Mouse (Mus musculus) limb, embryonic 10.5 days (tissue): ENCODE results near the gene Casp9. TPM values are rescaled to one million over a fixed set of nuclear protein-coding genes. Genes with fewer than 3 reads are reported as not detected.

Source experiments
- DNase-seq: peaks from one replicate; pipeline ENCODE4 v3.0.0-alpha.2; 2017; ENCODE audit warnings: low spot score
- H3K27ac ChIP-seq: fragments of 300-500 bp; sonication (generic); 2 replicates; pipeline ENCODE4 v1.5.1; 2016; ENCODE audit warnings: mild to moderate bottlenecking
- H3K27me3 ChIP-seq: fragments of 300-500 bp; sonication (generic); 2 replicates; pipeline ENCODE4 v1.6.1; 2016; ENCODE audit warnings: low read depth, mild to moderate bottlenecking; ENCODE audit not compliant: poor library complexity, severe bottlenecking
- H3K36me3 ChIP-seq: fragments of 300-500 bp; sonication (generic); 2 replicates; pipeline ENCODE4 v1.6.1; 2016; ENCODE audit warnings: mild to moderate bottlenecking, moderate library complexity
- H3K4me1 ChIP-seq: fragments of 300-500 bp; sonication (generic); 2 replicates; pipeline ENCODE4 v1.6.1; 2016
- H3K4me3 ChIP-seq: fragments of 300-500 bp; sonication (generic); 2 replicates; pipeline ENCODE4 v1.5.1; 2016; ENCODE audit warnings: mild to moderate bottlenecking, moderate library complexity
- H3K9me3 ChIP-seq: fragments of 300-500 bp; sonication (generic); replicated peaks from 2 replicates; pipeline ENCODE4 v1.6.1; 2016; ENCODE audit warnings: mild to moderate bottlenecking
- WGBS: fragments of 180-500 bp; shearing (Covaris S2); methylation state at CpG from one replicate; pipeline ENCODE4 v1.1.7; 2016; 5-methylcytosine and 5-hydroxymethylcytosine counted together
- polyA plus RNA-seq: library from polyadenylated mRNA; unstranded; fragments of >200 nt; fragmentation: Nextera tagmentation; extraction: Ambion mirVana; gene quantifications from 2 replicates; pipeline ENCODE4 v1.2.1, GENCODE M21; 2016

The Casp9 gene
- 24.0 and 24.2 TPM in 2 replicates for polyA plus RNA-seq

- Histone ChIP-seq H3K4me1 (peaks cover 36% of the 10 kb centered on the region), H3K27me3 (no peaks in the 10 kb centered on the region), H3K4me3 (peak within 1 kb of the TSS; percentile 74), H3K27ac (peak within 1 kb of the TSS; percentile 90), H3K36me3 (peaks cover 28% of the 10 kb centered on the region), H3K9me3 (no peaks in the 10 kb centered on the region)
- peak; percentile 99 for DNase-seq
- WGBS: under 1% methylated on average over 77 of the region's 80 CpGs
These were observed at the start of gene Casp9 for GRCm38 (mm10) chr4:141793282-141794151. Gene Casp9 (plus strand): TSS chr4:141793612.

- 21% methylated on average over 25 of the region's 25 CpGs for WGBS
- Histone ChIP-seq H3K27ac (0 out of 2 replicates have a peak within 1 kb of the TSS, but pooled peaks have one; percentile 42), H3K9me3 (no peaks in the 10 kb centered on the region), H3K4me1 (peaks cover 10% of the 10 kb centered on the region; the same call in 1 of the 2 replicates), H3K36me3 (no peaks in the 10 kb centered on the region), H3K4me3 (no peak within 1 kb of the TSS), H3K27me3 (peaks cover 9% of the 10 kb centered on the region)
- DNase-seq: no peak
These were observed 46.6 kb upstream of the Casp9 start, which contains the start of gene Agmat for GRCm38 (mm10) chr4:141746578-141747346. Gene Agmat (plus strand): TSS chr4:141746672.

- Histone ChIP-seq H3K4me3 (no peak overlapping the region), H3K27ac (no peak overlapping the region), H3K4me1 (peaks cover 16% of the 10 kb centered on the region), H3K36me3 (no peaks in the 10 kb centered on the region), H3K9me3 (no peaks in the 10 kb centered on the region), H3K27me3 (peaks cover 9% of the 10 kb centered on the region)
- WGBS: 52% methylated on average over 11 of the region's 11 CpGs
- DNase-seq: no peak
These were observed 43.9 kb upstream of the Casp9 start for GRCm38 (mm10) chr4:141749557-141749956.

DNA sequence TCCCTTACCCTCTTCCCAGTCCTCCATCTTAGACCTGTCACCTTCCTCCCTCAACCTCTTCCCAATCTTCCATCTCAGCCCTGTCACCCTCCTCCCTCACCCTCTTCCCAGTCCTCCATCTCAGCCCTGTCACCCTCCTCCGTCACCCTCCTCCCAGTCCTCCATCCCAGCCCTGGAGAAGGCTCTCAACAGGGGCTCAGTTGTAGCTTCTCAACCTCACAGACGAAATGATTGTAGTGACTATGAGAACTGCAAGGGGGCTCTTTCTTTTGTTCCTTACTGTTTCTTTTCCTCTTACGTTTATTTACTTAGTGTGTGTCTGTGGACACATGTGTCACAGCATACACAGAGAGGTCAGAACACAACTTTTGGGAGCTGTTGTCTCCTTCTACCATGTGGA lies 42.6 kb upstream of the Casp9 start:
- DNase-seq: no peak
- Histone ChIP-seq H3K27me3 (peaks cover 9% of the 10 kb centered on the region), H3K36me3 (no peaks in the 10 kb centered on the region), H3K4me1 (peaks cover 16% of the 10 kb centered on the region), H3K27ac (no peak overlapping the region), H3K9me3 (no peaks in the 10 kb centered on the region), H3K4me3 (no peak overlapping the region)
- 73% methylated on average over 3 of the region's 3 CpGs for WGBS

DNA sequence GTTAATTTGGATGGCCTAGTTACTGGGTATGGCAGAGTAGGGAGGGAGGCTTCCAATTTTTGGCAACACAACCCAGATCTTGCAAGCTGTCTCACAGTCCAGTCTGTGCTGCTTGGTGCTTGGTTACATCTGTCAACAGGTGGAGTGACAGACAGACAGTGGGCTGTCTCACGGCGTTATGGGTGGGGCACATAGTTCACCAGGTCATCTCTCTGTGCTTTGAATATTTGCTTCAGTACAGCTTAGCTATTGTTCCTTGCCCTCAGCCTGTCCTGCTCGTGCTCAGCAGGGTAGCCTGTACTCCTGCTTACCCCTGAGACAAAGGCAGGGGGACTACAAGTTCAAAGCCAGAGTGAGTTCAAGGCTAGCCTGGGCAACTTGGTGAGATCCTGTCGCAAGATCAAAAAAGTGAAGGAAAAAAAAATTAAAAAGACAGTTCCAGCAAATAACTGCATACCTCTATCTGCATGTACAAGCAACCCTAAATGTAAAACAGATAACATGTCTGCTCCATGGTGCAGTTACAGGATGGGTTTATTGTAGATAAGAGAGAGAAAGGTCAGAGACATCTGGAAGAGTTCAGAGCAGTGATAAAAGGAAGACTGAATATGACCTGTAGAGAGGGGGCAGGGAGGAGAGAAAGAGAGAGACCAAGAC lies 41.9 kb upstream of the Casp9 start:
- DNase-seq: no peak
- Histone ChIP-seq H3K4me1 (peaks cover 14% of the 10 kb centered on the region), H3K27me3 (peaks cover 7% of the 10 kb centered on the region), H3K9me3 (no peaks in the 10 kb centered on the region), H3K27ac (no peak overlapping the region; the same call in 1 of the 2 replicates), H3K4me3 (no peak overlapping the region), H3K36me3 (no peaks in the 10 kb centered on the region)
- WGBS: 49% methylated on average over 4 of the region's 4 CpGs

DNA sequence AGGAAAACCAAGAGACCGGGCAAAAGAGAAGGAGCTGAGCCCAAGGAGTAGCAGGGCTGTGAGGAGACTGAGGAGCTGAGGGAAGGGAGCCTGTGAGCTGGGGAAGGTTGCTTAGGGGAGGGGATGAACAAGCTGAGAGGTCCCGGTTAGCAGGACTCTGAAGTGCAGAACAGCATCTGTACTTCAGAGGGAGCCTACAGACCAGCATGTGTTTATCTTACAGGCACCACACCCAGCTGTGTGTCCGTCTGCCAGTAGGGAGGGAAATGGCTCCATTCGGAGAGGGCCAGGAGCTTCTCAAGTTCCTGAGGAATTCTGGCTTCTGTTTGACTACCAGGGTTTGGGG lies 41.4 kb upstream of the Casp9 start:
- Histone ChIP-seq H3K9me3 (no peaks in the 10 kb centered on the region), H3K4me3 (no peak overlapping the region), H3K36me3 (no peaks in the 10 kb centered on the region), H3K27ac (no peak overlapping the region; the same call in 1 of the 2 replicates), H3K27me3 (peaks cover 2% of the 10 kb centered on the region), H3K4me1 (peaks cover 9% of the 10 kb centered on the region)
- no peak for DNase-seq
- 2% methylated on average over 4 of the region's 4 CpGs for WGBS

DNA sequence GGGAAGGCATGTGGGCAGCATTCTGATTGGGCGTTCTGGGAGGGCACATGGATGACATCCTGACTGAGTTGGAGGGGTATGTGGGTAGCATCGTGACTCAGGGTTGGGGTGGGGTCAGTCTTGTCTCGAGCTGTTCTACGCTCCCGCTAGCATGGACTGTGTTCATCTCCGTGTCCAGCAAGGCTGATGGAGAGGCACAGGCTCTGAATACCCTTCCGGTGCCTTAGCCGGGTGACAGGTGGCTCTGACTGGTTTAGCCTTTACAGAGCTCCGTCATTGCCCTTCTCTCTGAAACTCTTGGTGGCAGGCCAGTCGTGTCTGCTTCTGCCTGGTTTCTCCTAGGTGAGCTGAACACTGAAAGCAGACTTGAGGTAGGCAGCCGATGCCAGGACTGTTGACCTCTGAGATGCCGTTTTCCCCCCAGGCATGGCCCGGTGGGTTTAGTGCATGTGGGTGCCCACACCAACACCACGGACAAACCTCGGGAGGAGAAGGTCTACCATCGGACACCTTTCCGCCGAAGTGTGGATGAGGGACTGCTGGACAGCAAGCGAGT lies 38.0 kb upstream of the Casp9 start:
- 92% methylated on average over 19 of the region's 19 CpGs for WGBS
- H3K27me3 ChIP-seq: no peaks in the 10 kb centered on the region
- DNase-seq: no peak
- H3K27ac ChIP-seq: no peak overlapping the region
- H3K4me1 ChIP-seq: peaks cover 6% of the 10 kb centered on the region
- H3K9me3 ChIP-seq: no peaks in the 10 kb centered on the region
- peaks cover 2% of the 10 kb centered on the region; the same call in 1 of the 2 replicates for H3K36me3 ChIP-seq
- no peak overlapping the region for H3K4me3 ChIP-seq

DNA sequence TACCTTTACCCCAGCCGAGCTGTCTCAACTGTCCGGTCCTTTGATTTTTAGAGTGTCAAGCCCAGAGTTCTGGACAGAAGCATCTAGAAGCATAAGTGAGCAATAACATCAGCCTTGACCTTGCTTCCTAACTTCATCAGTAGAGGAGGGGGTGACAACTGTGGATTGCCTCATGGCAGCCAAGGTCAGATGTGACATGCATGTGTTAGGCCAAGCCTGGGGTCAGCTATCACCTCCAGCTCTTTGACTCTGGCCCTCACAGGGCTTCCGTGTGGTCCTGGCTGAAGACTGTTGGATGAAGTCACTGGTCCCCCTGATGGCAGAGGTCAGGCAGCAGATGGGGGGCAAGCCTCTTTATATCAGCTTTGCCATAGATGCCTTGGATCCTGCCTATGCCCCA lies 36.3 kb upstream of the Casp9 start:
- peaks cover 18% of the 10 kb centered on the region for H3K36me3 ChIP-seq
- H3K27me3 ChIP-seq: no peaks in the 10 kb centered on the region
- peaks cover 3% of the 10 kb centered on the region for H3K4me1 ChIP-seq
- H3K27ac ChIP-seq: no peak overlapping the region
- H3K9me3 ChIP-seq: no peaks in the 10 kb centered on the region
- DNase-seq: no peak
- no peak overlapping the region for H3K4me3 ChIP-seq
- 86% methylated on average over 3 of the region's 3 CpGs for WGBS

GRCm38 (mm10) chr4:141758874-141759542 lies 34.4 kb upstream of the Casp9 start:
- H3K4me3 ChIP-seq: no peak overlapping the region
- H3K9me3 ChIP-seq: no peaks in the 10 kb centered on the region
- H3K27me3 ChIP-seq: no peaks in the 10 kb centered on the region
- WGBS: 77% methylated on average over 6 of the region's 6 CpGs
- H3K27ac ChIP-seq: no peak overlapping the region
- H3K4me1 ChIP-seq: no peaks in the 10 kb centered on the region
- DNase-seq: no peak
- peaks cover 37% of the 10 kb centered on the region for H3K36me3 ChIP-seq

DNA sequence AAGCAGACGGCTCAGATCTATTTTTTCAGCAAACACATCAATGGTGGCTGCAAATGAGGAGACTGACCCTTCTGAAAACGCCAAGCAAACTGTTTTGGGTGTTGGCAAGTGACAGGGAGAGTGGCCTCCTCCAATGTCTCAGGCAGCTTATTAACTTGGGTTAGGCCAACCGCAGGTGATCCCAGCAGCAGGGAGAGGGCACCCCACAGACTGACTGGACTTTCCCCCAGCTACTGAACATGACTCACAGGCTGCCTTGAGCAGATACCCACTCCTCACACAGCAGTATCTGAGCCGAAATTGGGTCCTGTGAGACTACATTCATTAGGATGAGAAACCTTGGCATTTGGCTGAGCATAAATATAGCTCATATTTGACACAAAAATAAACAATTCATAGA lies 32.5 kb upstream of the Casp9 start:
- Histone ChIP-seq H3K4me3 (no peak overlapping the region), H3K27ac (no peak overlapping the region), H3K36me3 (peaks cover 53% of the 10 kb centered on the region), H3K27me3 (no peaks in the 10 kb centered on the region), H3K9me3 (no peaks in the 10 kb centered on the region), H3K4me1 (no peaks in the 10 kb centered on the region)
- 86% methylated on average over 4 of the region's 4 CpGs for WGBS
- no peak for DNase-seq

DNA sequence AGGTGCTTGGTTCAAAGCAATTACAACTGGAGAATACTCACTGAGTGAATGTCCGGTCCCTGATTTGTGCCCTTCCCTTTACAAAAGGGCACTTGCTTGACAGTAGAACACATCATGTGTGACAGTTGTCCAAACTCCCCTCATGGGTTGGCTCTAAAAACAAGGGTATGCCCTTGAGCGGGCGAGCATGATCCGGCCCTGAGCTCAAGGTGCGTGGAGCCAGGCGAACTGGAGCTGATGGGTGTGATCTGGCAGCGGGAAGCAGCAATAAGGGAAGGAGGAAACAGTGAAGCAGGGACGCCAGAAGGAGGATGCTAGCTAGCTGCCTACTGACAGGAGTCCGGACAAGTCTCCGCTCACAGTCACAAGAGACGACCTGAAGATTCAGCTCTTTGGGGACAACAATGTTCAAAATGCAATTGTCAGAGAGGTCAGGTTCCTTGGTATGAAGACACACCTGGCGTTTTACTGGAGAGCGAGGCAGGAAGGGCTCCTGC lies 31.3 kb upstream of the Casp9 start:
- Histone ChIP-seq H3K36me3 (peaks cover 65% of the 10 kb centered on the region), H3K9me3 (no peaks in the 10 kb centered on the region), H3K4me3 (no peak overlapping the region), H3K27ac (no peak overlapping the region), H3K27me3 (no peaks in the 10 kb centered on the region), H3K4me1 (no peaks in the 10 kb centered on the region)
- WGBS: 93% methylated on average over 13 of the region's 13 CpGs
- DNase-seq: no peak

- H3K27ac ChIP-seq: no peak overlapping the region
- peaks cover 78% of the 10 kb centered on the region for H3K36me3 ChIP-seq
- WGBS: 95% methylated on average over 12 of the region's 12 CpGs
- no peaks in the 10 kb centered on the region for H3K4me1 ChIP-seq
- no peak for DNase-seq
- no peaks in the 10 kb centered on the region for H3K27me3 ChIP-seq
- no peaks in the 10 kb centered on the region for H3K9me3 ChIP-seq
- H3K4me3 ChIP-seq: no peak overlapping the region
These were observed 29.9 kb upstream of the Casp9 start for GRCm38 (mm10) chr4:141763476-141763875.
